Mouse (Mus musculus): ENCODE measurements at regions not wholly inside any gene's neighbourhood (a gene's known extent, or its start where the extent isn't known, plus 50 kb on each side); places are given as distances from the start of the nearest gene placed in this dataset.

DNA sequence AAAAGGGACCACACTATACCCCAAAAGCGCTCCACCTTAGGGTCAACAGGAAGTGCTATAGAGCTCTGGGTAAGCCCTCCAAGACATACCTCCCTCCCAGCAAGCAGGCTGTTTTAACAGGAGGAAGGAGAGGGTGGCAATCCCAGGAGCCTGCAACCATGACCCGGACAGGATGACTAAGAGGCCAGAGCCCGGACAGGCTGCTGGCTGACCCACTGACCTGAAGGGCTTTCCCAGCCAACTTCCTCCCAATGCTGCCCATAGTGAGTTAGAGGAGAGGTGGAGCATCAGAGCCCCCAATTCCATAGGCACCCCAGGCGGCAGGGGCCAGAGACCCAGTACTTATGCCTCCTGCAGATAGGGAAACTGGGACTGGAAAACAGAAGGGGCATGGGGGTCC is 136.3 kb downstream of the Utp6 start:
- DNase-seq (ENCODE audit: low spot score in 2 of 2), result no peak

DNA sequence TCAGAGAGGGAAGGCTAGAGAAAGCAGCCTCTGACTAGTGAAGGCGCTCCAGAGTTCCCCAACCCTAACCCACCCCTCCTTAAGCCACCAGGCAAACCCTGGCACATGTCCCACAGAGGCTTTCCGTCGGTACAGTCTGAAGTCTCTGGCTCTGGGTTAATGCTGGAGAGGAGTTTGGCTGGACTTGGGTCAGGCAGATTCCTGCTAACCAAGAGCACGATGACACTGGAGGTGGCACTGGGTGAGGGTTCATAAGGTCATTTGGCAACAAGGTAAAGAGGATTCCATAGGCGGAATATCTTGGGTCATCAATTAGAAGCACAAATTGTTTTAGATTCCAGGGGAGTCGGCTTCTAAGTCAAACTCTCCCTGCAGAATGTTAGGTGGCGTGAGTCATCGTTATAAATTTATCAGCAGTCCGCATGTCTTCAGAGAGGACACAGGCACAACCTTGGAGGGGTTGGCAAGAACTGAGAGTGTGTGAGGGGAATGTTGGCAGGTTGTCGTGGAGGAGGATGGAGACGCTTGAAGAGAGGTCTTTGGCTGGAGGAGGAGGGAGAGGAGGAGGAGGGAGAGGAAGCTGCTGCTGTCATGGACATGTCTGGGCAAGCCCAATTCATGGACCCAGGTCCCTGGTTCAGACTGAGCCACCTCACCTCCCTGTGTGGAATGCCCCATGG is 138.4 kb downstream of the Utp6 start:
- DNase-seq (ENCODE audit: low spot score in 2 of 2), result no peak

DNA sequence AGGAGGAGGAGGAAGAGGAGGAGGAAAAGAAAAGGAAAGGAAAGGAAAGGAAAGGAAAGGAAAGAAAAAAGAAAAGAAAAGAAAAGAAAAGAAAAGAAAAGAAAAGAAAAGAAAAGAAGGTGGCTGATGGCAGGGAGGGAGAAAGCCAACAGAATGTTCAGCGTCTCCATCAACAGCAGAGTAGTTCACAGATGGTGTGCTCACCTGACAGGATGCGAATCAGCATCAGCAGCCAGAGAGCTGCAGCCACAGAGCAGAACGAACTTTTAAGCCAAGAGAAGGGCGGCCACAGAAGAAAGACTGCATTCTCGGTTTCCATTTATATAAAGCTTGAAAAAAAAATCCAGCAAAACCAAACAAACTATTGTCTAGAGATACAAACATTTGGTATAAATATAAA is 140.2 kb downstream of the Utp6 start:
- no peak for DNase-seq (ENCODE audit: low spot score in 2 of 2)

DNA sequence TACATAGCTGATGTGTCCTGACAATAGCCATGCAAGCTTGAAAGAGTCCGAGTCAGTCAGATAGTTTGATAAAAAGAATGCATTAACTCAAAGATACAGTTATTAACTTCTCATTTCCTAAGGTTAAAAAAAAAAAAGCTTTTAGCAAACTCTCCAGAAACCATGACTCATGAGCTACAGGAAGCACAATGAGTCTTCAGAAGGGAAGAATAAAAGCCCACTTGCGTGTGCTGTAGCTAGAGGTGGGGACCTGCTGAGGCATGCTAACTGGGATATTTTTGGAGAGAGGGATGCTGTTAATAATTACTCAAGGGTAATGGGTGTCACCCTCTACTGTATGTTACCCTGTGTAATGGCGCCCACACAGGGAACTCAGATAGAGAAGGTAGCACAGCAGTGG is 147.0 kb downstream of the Utp6 start:
- no peak for DNase-seq (ENCODE audit: low spot score in 2 of 2)

DNA sequence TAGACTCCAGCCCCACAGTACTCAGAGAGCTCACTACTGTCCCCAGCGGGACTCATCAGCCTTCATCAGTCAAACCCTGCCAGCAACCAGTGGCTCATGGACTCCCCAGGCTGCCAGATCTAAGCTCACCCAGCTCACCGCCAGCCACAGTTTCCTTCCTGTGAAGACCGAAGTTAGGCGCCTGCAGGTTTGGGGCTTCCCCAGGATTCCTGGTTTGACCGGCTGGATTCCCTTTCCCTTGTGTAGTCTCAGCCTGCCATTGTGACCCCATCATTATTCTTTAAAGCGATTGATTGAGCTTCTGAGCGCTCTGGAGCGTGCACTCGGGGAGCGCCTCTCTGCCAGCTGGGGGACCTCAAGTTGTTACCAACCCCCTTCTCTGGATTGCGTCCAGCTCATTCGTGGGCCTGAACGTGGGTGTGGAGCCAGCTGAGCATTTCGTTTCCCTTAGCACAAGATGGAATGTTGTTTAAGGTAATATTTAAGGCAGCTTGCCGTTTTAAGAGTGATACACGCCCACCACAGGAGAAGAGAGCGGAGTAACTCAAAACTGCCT is 155.2 kb downstream of the Utp6 start:
- DNase-seq (ENCODE audit: low spot score in 2 of 2), result no peak

DNA sequence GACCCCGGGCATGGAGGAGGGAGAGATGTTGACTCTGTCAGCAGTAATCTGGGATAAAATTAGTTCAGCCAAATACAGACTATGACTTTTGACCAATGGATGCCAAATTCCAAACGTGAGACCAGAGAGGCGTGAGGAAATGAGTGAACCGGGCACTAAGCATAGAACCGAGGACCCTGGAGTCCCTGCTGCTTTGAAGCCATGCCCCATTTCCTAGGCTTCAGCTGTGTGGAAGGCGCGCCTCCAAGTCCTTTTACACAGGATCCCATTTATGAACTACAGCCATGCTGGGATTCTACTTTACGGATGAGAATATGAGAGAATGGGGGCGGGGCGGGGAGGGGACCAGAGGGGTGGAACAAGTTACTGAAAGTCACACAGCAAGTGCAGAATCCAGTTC is 155.8 kb downstream of the Utp6 start:
- no peak for DNase-seq (ENCODE audit: low spot score in 2 of 2)

DNA sequence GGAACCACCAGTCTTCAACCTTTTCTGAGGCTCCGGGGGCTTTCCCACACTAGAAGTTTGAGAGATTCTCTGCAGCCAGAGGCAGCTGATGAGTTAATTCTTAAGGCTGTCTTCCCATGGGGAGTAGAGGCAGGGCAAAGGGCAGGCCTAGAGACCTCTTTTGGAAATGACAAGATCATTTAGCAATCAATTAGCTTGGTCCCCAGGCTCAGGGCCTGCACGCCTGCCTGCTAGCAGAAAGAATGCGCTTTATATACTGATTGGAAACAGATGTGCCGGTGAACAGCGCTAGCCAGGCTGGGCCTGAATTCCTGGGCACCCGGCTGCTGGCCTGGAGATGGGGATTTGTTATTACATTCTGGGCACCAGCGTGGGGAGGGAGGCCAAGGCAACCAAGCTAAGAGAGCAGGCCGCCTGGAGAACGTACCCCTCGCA is 156.2 kb downstream of the Utp6 start:
- DNase-seq (ENCODE audit: low spot score in 2 of 2), result no peak

DNA sequence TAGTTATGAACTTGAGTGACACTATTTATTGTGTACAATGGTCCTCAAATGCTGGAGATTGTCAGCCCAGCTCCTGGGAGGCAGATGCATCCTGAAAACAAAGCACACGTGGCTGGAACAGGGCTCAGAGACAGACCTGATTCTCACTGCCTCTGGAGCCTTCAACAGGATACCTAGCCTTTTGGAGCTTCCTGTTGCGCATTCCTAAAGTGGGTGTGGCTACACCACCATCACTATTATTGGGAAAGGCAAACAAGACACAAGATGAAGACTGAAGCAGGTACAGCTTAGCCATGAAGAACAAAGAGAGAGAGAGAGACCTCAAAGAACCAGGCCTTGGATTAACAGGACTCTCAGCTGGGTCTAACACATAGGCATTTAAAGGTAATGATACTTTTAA is 158.2 kb downstream of the Utp6 start:
- DNase-seq (ENCODE audit: low spot score in 2 of 2), result no peak

DNA sequence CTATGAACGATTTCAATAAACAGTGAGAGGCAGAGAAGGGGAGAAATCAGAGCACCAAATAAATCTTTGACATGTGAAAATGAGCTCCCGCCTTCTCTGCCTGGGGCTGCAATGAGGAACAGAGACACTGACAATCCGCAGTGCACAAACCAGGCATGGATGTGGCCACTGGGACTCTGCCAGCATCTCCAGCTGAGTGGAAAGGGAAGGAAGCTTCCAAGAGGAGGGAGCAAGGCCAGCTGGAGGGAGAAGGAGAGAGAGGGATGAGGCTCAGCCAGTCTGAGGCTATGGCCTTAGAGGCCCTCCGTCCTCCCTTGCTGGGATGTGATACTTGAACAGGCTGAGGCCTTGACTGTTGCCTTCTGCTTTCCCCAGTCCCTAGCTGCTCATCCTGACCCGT is 159.2 kb downstream of the Utp6 start:
- no peak for DNase-seq (ENCODE audit: low spot score in 2 of 2)

DNA sequence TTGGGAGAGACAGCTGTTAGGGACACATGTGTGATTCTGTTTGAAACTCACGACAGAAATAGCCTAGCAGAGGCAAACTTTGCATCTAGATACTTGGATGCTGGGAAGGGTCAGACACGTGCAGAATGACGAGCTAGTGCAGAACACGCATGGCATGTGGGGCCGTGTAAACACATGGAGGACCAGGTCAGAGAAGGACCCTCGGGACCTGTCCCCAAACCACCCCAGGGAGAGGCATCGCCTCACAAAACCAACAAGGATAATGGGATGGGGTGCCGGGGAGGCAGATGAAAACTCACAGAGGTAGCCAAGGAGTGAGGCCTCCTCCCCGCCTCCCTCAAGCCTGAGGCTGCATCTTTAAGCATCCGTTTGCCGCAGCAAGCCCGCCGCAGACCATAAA is 159.6 kb downstream of the Utp6 start:
- DNase-seq (ENCODE audit: low spot score in 2 of 2), result no peak

DNA sequence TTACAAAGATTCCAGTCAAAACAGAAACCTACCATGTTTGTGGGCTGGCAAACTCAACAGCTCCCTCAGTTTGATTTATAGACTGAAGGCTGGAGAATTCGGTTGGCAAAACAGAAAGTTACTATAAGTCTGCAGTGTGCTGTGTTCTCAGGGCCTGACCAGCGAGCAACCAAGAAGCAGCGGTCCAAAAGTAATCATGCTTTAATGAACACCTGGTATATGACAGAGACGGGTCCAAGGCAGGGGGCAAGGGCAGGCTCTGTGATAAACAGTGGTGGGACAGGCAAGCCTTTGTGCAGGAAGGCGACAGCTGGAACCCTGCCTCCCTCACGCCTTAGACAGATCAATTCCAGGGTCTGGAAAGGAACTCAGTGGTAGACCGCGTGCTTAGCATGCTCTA is 161.9 kb downstream of the Utp6 start:
- DNase-seq (ENCODE audit: low spot score in 2 of 2), result no peak

DNA sequence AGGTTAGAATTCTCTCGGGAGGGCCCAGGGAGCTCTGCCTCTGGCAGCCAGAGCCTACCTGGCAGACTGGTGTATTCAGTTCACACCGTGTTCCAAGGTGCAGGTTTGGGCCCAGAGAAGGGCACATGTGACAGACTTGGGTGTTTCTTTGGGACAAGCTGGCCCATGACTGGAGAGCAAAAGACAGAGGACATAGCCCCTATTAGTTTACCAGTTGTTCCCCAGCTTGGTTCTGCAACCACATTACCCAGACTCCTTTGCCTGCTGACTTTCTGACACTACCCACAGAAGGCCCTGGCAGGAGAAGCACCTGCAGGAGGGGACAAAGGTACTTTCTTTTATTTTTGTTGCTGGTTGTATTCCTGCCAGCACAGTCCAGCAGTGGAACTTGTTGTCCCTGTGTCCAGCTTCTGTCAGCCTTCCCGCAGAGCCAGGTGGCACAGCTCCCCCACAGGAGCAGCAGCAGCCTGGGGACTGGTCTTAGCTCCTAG is 173.9 kb downstream of the Utp6 start:
- DNase-seq (ENCODE audit: low spot score in 2 of 2), result no peak

DNA sequence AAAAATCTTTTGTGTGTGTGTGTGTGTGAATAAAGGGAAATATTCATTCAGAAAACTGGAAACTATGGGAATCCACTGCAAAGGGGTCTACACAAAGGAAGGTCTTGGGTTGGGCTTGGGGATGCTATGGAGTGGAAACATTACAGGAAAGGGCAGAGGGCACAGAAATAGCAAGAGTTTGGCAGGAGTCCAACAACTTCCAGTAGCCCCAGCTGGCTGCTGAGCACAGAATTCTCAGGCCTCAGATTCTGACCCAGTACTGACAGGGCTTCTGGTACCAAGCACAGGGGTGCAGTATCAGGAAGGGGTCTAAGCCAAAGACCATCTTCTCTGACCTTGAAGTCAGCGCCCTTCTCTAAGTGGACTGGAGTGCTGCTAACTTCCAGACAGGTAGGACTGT is 174.4 kb downstream of the Utp6 start:
- no peak for DNase-seq (ENCODE audit: low spot score in 2 of 2)

DNA sequence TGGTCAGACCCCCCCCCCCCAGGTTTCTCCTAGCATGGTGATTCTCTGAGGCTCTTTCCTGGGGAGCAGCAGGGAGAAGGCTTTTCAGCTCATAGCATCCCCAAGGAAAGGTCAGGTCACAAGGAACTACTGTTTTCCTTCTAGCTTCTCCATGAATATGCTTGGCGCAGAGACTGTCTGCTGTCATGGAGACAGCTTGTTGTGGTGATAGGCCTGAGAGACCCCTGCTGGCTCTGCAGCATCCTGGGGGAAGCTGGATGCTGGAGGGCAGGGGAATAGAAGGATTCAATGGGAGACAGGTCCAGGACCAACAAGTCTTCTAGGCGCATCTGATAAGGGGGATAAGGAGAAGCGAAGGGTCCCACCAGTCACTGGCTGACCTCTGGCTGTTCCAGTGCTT is 178.1 kb downstream of the Utp6 start:
- DNase-seq (ENCODE audit: low spot score in 2 of 2), result no peak

DNA sequence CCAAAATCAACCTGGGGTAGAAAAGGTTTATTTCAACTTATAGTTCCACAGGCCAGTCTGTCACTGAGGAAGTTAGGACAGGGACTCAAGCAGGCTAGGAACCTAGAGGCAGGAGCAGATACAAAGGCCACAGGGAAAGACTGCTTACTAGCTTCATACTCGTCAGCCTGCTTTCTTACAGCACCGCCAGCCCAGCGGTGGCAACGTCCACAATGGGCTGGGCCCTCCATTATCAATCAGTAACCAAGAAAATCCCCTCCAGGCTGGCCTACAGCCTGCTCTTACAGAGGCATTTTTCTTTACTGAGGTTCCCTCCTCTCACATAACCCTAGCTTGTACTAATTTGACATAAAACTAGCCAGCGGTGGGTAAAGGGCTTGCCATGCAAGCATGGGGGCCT is 180.2 kb downstream of the Utp6 start:
- DNase-seq (ENCODE audit: low spot score in 2 of 2), result no peak

DNA sequence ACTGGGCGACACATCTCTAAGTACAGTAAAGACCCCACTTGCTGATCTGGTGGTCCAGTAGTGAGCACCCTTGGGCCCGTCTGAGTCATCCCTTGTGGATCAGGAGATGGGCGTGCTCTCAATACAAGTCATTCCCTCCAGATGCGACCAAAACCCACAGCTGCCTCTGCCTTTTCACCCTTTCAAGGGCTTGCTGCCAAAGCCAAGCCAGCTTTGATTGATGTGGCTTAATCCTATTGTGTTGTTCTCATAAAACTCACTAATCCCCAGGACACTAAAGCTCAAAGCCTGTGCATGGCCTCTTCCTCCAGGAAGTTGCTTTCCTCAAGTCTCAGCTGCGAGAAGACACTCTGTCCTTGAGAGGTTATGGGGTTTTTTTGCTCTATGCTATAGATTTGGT is 182.4 kb downstream of the Utp6 start:
- DNase-seq (ENCODE audit: low spot score in 2 of 2), result no peak

DNA sequence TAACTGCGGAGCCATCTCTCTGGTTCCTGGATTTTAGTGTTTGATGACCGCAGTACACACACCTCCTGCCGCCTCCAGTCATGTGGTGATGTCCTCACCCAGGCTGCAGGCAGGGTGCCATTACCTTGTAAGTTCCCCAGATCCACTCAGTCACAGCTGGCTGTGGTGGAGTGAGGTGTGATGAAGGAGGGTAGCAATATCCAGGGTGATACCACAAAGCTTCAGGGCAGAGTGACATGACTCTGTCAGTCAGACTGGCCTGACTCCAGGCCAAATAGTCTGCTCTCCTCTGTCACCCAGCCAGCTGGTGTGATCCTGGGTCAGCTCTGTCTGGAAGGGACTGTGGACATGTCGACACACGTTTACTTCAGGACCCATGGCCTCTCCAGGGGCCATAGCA is 183.7 kb downstream of the Utp6 start:
- no peak for DNase-seq (ENCODE audit: low spot score in 2 of 2)

DNA sequence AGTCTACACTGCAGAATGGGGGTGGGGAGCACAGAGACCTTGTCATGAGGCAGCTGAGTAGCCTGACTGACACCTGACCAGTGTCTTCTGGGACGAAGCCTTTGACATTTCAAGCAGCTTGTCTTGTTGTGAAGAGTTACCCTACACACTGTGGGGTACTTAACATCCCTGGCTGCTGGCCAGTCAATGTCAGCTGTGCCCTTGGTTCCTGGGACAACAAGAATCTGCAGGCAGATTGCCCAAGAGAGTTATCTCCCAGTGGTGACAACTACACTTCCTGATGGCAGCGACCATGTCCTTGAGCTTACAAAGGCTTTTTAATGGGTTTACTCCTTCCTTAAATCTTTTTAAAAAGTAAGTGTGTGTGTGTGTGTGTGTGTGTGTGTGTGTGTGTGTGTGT is 184.2 kb downstream of the Utp6 start:
- no peak for DNase-seq (ENCODE audit: low spot score in 2 of 2)

DNA sequence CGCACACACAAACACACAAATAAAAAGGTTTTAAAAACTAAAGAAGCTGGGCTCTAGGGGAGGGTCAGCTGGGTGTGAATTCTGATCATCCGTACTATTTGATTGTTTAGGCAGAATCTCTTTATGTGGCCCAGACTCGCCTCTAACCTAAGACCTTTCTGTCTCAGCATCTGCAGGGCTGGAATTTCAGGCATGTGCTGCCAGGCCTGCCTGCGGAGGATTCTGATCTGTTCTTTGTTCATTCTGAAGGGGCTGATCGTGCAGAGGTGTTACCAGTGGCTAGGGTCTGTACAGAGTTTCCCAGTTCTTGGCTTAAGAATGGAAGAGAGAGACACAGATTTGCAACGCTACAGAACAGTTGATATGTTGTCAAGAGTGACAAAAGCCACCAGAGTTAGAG is 185.6 kb downstream of the Rab11fip4 start:
- no peak for DNase-seq (ENCODE audit: low spot score in 2 of 2)

DNA sequence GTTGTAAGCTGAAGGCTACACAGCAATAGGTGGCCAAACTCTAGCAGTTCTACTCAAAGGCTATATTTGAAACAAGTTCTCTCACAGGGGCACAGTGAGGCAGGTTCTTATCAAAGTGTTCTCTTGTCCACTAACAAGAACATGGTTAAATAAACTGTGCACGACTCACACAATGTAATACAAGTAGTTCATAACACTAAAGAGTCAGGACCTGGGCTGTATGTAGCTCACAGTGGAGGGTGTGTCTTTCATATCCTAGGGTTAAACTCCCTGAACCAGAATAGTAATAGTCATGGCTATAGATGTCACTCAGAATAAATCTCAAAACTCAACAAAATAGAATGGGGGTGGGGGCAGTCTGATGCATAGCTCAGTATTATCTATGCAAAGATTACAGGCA is 182.7 kb downstream of the Rab11fip4 start:
- DNase-seq (ENCODE audit: low spot score in 2 of 2), result no peak

DNA sequence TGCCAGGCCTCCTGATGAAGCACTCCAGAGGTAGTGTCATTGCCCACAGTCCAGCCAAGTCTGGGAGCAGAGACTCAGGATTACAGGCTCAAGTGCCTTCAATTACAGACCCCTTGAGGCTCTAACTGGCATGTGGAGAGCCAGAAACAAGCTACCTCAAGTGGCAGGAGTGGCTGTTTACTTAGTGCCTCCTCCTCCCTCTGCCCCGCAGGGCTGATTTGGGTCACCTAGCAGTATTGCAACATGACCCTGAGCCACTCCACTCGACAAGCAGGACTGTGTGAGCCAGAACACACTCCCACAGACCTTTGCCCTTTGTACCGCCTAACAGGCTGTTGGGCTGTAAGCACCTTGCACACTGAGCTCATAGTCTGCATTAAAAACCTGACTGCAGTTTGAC is 180.4 kb downstream of the Rab11fip4 start:
- DNase-seq (ENCODE audit: low spot score in 2 of 2), result no peak

DNA sequence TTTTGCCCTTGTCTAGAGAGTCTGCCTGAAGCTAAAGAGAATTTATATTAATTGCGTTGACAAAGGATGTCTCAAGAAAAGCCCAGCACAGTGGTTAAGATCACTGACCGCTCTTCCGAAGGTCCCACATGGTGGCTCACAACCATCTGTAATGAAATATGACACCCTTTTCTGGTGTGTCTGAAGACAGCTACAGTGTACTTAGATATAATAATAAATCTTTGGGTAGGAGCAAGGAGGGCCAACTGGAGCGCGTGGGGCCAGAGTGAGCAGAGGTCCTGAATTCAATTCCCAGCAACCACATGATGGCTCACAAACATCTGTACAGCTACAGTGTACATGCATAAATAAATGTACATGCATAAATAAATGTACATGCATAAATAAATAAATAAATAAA is 176.1 kb downstream of the Rab11fip4 start:
- no peak for DNase-seq (ENCODE audit: low spot score in 2 of 2)

DNA sequence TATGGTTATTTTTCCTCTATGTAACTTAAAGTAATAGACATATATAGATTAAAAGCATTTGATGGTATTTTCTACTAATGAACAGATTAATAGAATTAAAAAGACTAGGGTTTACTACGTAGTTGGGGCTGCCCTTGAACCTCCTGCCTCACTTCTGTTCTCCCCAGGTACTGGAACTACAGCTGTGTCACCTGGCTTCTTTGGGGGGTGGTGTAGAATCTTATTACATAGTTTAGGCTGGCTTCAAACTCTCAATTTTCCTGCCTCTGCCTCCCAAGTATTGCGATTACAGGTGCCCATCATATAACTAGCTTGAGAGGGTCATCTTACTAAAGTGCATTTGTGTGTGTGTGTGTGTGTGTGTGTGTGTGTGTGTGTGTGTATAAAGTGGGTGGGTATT is 175.0 kb downstream of the Rab11fip4 start:
- DNase-seq (ENCODE audit: low spot score in 2 of 2), result no peak

DNA sequence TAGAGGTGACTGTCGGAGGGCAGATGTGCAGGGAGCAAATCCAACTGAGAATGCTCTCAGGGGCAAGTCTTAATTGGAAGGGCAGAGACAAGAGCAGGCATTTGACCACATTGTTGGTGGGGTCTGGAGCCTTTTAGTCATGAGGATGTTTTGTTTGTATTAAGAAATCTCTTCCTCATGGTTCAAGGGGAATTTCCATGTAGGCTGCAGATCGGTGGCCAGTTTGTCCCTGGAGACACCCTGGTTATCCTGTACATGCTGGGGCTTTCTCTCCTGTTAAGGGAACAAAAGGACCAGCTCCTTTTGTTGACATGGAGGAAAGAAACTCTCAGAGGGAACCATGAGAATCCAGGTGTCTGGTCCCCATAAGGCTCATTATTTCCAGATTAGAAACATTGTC is 174.4 kb downstream of the Rab11fip4 start:
- DNase-seq (ENCODE audit: low spot score in 2 of 2), result no peak
